Comparison of ENCODE assay signal across 27 mouse cellular contexts in genomic region chr6:116141696-116142095, GRCm38 (mm10). TPM values are rescaled to one million over a fixed set of nuclear protein-coding genes. Genes with fewer than 3 reads are reported as not detected.
A peak's percentile ranks its signal among the peaks of the same experiment; 100 is the strongest.
DNase-seq lines count a peak whose midpoint lies in the region; ATAC-seq and TF ChIP-seq lines count a peak whose summit lies in the region.
"Had no signal": no experiment of that assay in that cellular context is flagged by ENCODE, and none has a peak within 500 bp of the region (broad histone marks: within the 10 kb centered on the region; RNA-seq: fewer than 3 reads in every experiment).

No protein-coding gene starts in this region.

- no peak for TF ChIP-seq CTCF in layer of hippocampus, adult 2 months (conservative IDR thresholded peaks at IDR 0.05)

- 0 out of 2 replicates have a peak, but pooled peaks cover 3% of the 10 kb centered on the region for H3K36me3 ChIP-seq in heart, embryonic 13.5 days
- no peaks in the 10 kb centered on the region for H3K36me3 ChIP-seq in heart, embryonic 10.5 days
- H3K36me3 ChIP-seq in midbrain, embryonic 16.5 days (ENCODE audit: control insufficient read depth, insufficient read depth, low read length), result no peaks in the 10 kb centered on the region
- H3K36me3 ChIP-seq in midbrain, embryonic 10.5 days, result no peaks in the 10 kb centered on the region
- H3K36me3 ChIP-seq: forebrain, embryonic 12.5 days; liver, embryonic 15.5 days; lung, embryonic 15.5 days; midbrain, embryonic 12.5 days; neural tube, embryonic 15.5 days; stomach, embryonic 15.5 days had no signal

- no peak overlapping the region for H3K9ac ChIP-seq in heart, embryonic 13.5 days
- no peak overlapping the region for H3K9ac ChIP-seq in midbrain, embryonic 16.5 days (ENCODE audit: low read depth, low read length)
- H3K9ac ChIP-seq: embryonic facial prominence, embryonic 15.5 days; forebrain, embryonic 12.5 days; forebrain, postnatal 0 days; hindbrain, embryonic 14.5 days; liver, embryonic 15.5 days; lung, embryonic 15.5 days; midbrain, embryonic 12.5 days; neural tube, embryonic 15.5 days; stomach, embryonic 15.5 days had no signal

- 46% methylated on average over 2 of the region's 2 CpGs for WGBS in heart, embryonic 13.5 days
- 60% methylated on average over 2 of the region's 2 CpGs for WGBS in heart, embryonic 10.5 days
- 60% methylated on average over 2 of the region's 2 CpGs for WGBS in midbrain, embryonic 16.5 days
- WGBS in midbrain, embryonic 10.5 days, result 84% methylated on average over 2 of the region's 2 CpGs

- H3K27me3 ChIP-seq in heart, embryonic 13.5 days (replicated peaks), result no peaks in the 10 kb centered on the region
- H3K27me3 ChIP-seq in heart, embryonic 10.5 days (ENCODE audit: insufficient read depth, poor library complexity, severe bottlenecking), result no peaks in the 10 kb centered on the region
- no peaks in the 10 kb centered on the region for H3K27me3 ChIP-seq in midbrain, embryonic 16.5 days (ENCODE audit: control insufficient read depth, insufficient read depth, low read depth, low read length)
- no peaks in the 10 kb centered on the region for H3K27me3 ChIP-seq in midbrain, embryonic 10.5 days (ENCODE audit: low read depth, poor library complexity, severe bottlenecking)
- H3K27me3 ChIP-seq: embryonic facial prominence, embryonic 15.5 days; forebrain, embryonic 12.5 days; liver, embryonic 15.5 days; lung, embryonic 15.5 days; midbrain, embryonic 12.5 days; neural tube, embryonic 15.5 days; stomach, embryonic 15.5 days had no signal

- ATAC-seq in heart, embryonic 13.5 days (ENCODE audit: extremely low read depth, insufficient number of reproducible peaks, low FRiP score, low TSS enrichment), result no peak
- no peak for ATAC-seq in midbrain, embryonic 16.5 days
- ATAC-seq: CD4-positive, CD25-positive, alpha-beta regulatory T cell, adult 4 months; forebrain, postnatal 0 days had no signal

- peak overlapping the region; percentile 50 for H3K27ac ChIP-seq in heart, embryonic 13.5 days (replicated peaks)
- H3K27ac ChIP-seq in heart, embryonic 10.5 days, result no peak overlapping the region
- peak overlapping the region; percentile 72 for H3K27ac ChIP-seq in layer of hippocampus, adult 2 months
- 0 out of 2 replicates have a peak overlapping the region, but pooled peaks have one; percentile 0 for H3K27ac ChIP-seq in midbrain, embryonic 16.5 days (ENCODE audit: low read length)
- H3K27ac ChIP-seq in midbrain, embryonic 10.5 days (replicated peaks), result no peak overlapping the region
- H3K27ac ChIP-seq: embryonic facial prominence, embryonic 10.5 days; embryonic facial prominence, embryonic 15.5 days; forebrain, embryonic 12.5 days; hindbrain, embryonic 14.5 days; liver, embryonic 15.5 days; lung, embryonic 15.5 days; midbrain, embryonic 12.5 days; neural tube, embryonic 15.5 days; stomach, embryonic 15.5 days had no signal

- DNase-seq in heart, embryonic 10.5 days (ENCODE audit: low spot score), result no peak
- DNase-seq in layer of hippocampus, adult 2 months (ENCODE audit: low spot score in 2 of 2), result no peak
- DNase-seq in layer of hippocampus, adult 8-10 months (ENCODE audit: low spot score in 2 of 2), result no peak
- no peak for DNase-seq in midbrain, embryonic 10.5 days (ENCODE audit: low spot score)
- DNase-seq in kidney, postnatal 4 days, result no peak
- DNase-seq: adrenal gland, adult 2 months; adrenal gland, postnatal 36 days; cerebellum, adult 2 months; cerebellum, postnatal 14 days; forebrain, postnatal 0 days; gastrocnemius, postnatal 10 days; kidney, adult 9 months; kidney, postnatal 10 days; left cerebral cortex, postnatal 4 days; right cerebral cortex, postnatal 25 days had no signal

- no peak overlapping the region for H3K4me2 ChIP-seq in heart, embryonic 13.5 days
- H3K4me2 ChIP-seq in midbrain, embryonic 16.5 days (ENCODE audit: low read length), result no peak overlapping the region
- H3K4me2 ChIP-seq: embryonic facial prominence, embryonic 15.5 days; forebrain, embryonic 12.5 days; hindbrain, embryonic 14.5 days; liver, embryonic 15.5 days; lung, embryonic 15.5 days; midbrain, embryonic 12.5 days; neural tube, embryonic 15.5 days; stomach, embryonic 15.5 days had no signal

- H3K4me3 ChIP-seq in heart, embryonic 13.5 days, result no peak overlapping the region
- no peak overlapping the region for H3K4me3 ChIP-seq in heart, embryonic 10.5 days
- no peak overlapping the region for H3K4me3 ChIP-seq in layer of hippocampus, adult 2 months
- H3K4me3 ChIP-seq in midbrain, embryonic 16.5 days (ENCODE audit: low read depth, low read length), result no peak overlapping the region
- H3K4me3 ChIP-seq in midbrain, embryonic 10.5 days, result no peak overlapping the region
- H3K4me3 ChIP-seq: embryonic facial prominence, embryonic 10.5 days; embryonic facial prominence, embryonic 15.5 days; forebrain, embryonic 12.5 days; liver, embryonic 15.5 days; lung, embryonic 15.5 days; midbrain, embryonic 12.5 days; neural tube, embryonic 15.5 days; stomach, embryonic 15.5 days had no signal

- H3K9me3 ChIP-seq in heart, embryonic 13.5 days, result no peaks in the 10 kb centered on the region
- no peaks in the 10 kb centered on the region for H3K9me3 ChIP-seq in heart, embryonic 10.5 days
- H3K9me3 ChIP-seq in midbrain, embryonic 16.5 days (replicated peaks; ENCODE audit: control insufficient read depth, low read length, poor library complexity, severe bottlenecking), result peaks cover 3% of the 10 kb centered on the region; the same call in 1 of the 2 replicates
- H3K9me3 ChIP-seq in midbrain, embryonic 10.5 days (replicated peaks), result no peaks in the 10 kb centered on the region
- H3K9me3 ChIP-seq: embryonic facial prominence, embryonic 10.5 days; embryonic facial prominence, embryonic 15.5 days; forebrain, embryonic 12.5 days; liver, embryonic 15.5 days; lung, embryonic 15.5 days; midbrain, embryonic 12.5 days; neural tube, embryonic 15.5 days; stomach, embryonic 15.5 days had no signal

- peaks cover 33% of the 10 kb centered on the region for H3K4me1 ChIP-seq in heart, embryonic 13.5 days
- peaks cover 9% of the 10 kb centered on the region for H3K4me1 ChIP-seq in heart, embryonic 10.5 days
- H3K4me1 ChIP-seq in midbrain, embryonic 16.5 days (ENCODE audit: control insufficient read depth, insufficient read depth, low read length), result peaks cover 13% of the 10 kb centered on the region
- peaks cover 29% of the 10 kb centered on the region for H3K4me1 ChIP-seq in midbrain, embryonic 10.5 days
- H3K4me1 ChIP-seq: embryonic facial prominence, embryonic 10.5 days; embryonic facial prominence, embryonic 15.5 days; liver, embryonic 15.5 days; lung, embryonic 15.5 days; stomach, embryonic 15.5 days had no signal

RNA-seq across cellular contexts. Expression of gene Tmcc1, which starts 51.6 kb away (rescaled TPM):
- 10.5 and 12.2 TPM in 2 replicates for polyA plus RNA-seq in heart, embryonic 13.5 days (2015; fragmentation: Nextera tagmentation; extraction: Ambion mirVana)
- 10.9 and 11.9 TPM in 2 replicates for polyA plus RNA-seq in heart, embryonic 10.5 days (2016; fragmentation: Nextera tagmentation; extraction: Ambion mirVana)
- 10 to 100 TPM; 83.2 to 85.3 TPM for total RNA-seq in layer of hippocampus, adult 2 months (2021)
- total RNA-seq in layer of hippocampus, adult 8-10 months (2022), result 10 to 100 TPM; 80.2 to 90.1 (median 85.2) TPM
- 27.1 and 30.8 TPM in 2 replicates for polyA plus RNA-seq in midbrain, embryonic 16.5 days (2015; fragmentation: Nextera tagmentation; extraction: Ambion mirVana)
- 14.9 and 21.7 TPM in 2 replicates for polyA plus RNA-seq in midbrain, embryonic 10.5 days (2016; fragmentation: Nextera tagmentation; extraction: Ambion mirVana)

Comparison
In these comparisons a context has a peak if more than half of its experiments do, and no peak if none do; other contexts are left out.
1. H3K27ac ChIP-seq: peak in heart, embryonic 13.5 days (single experiment), layer of hippocampus, adult 2 months (single experiment) and midbrain, embryonic 16.5 days (single experiment); none in heart, embryonic 10.5 days (single experiment) and midbrain, embryonic 10.5 days (single experiment).